Mouse (Mus musculus) neural tube, postnatal 0 days (tissue): ENCODE measurements around the gene Nuak2. TPM values are rescaled to one million over a fixed set of nuclear protein-coding genes. Genes with fewer than 3 reads are reported as not detected.

Source experiments
- polyA plus RNA-seq: library from polyadenylated mRNA; unstranded; fragments of >200 nt; fragmentation: Nextera tagmentation; extraction: Ambion mirVana; gene quantifications from 2 replicates; pipeline ENCODE4 v1.2.1, GENCODE M21; 2015

Gene Nuak2
- polyA plus RNA-seq: 4.5 and 4.7 TPM in 2 replicates

DNA sequence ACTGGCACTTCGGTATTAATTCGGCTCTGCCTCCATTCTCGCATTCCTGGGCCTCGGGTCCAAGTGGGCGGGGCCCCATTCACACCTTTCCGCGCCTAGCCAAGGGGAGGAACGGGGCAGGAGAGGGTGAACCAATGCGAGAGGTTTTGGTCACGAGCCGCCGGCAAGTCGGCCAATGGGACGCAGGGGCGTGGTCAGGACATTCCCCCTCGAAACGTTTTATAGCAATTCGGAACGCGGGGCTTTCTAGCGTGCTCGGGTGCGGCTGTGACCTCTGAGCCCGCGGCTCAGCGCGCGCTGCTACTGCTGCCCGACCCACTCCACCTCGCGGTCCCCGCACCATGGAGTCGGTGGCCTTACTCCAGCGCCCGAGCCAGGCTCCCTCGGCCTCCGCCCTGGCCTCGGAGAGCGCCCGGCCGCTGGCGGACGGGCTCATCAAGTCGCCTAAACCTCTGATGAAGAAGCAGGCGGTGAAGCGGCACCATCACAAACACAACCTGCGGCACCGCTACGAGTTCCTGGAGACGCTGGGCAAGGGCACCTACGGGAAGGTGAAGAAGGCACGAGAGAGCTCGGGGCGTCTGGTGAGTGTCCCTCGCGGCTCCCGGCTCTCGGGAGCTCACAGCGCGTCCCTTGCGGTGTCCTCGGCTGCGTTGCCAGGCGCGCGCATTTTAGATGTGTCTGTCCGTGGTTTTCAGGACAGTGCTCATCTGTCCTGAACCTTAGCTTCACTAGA, at the start of gene Nuak2:
Gene Nuak2, plus strand, starts transcription at position 238 of the 736 bp plus-strand sequence.

DNA sequence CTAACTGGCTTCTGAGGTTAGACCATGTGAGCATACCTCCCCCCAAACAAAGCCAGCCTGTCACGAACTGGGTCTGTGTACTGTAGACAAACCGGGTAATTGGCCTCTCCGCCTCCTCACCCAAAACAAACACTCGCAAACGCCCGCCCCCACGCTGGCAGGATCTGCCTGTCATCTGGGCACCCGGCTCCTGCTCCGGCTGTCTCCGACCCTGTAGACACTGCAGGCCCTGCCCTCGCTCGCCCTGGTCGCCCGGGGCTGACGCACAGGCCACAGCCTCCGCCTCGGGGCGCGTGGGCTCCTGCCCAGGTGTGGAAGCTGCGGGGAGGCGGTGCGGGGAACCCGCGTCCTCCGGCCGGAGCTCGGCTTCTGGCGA, 17.5 kb upstream of the Nuak2 start, which contains the start of gene Klhdc8a:
Gene Klhdc8a, plus strand, starts transcription at position 202 of the 376 bp plus-strand sequence.

Other genes with a start within 250 kb of the Nuak2 start
- 11.2 and 12.0 TPM in 2 replicates for gene Mfsd4a, start 248.1 kb upstream of the Nuak2 start, polyA plus RNA-seq
- 0.98 and 2.4 TPM in 2 replicates for gene Cdk18, start 176.4 kb upstream of the Nuak2 start, polyA plus RNA-seq
- gene Lemd1, start 124.7 kb upstream of the Nuak2 start, polyA plus RNA-seq: 10.9 and 12.7 TPM in 2 replicates
- 0.53 and 0.79 TPM in 2 replicates for gene AC124108.1, start 124.7 kb upstream of the Nuak2 start, polyA plus RNA-seq
- gene Gm10188, start 86.4 kb upstream of the Nuak2 start, polyA plus RNA-seq: 0.45 and 0.57 TPM in 2 replicates
- gene Klhdc8a, start 17.5 kb upstream of the Nuak2 start, polyA plus RNA-seq: 11.6 and 11.7 TPM in 2 replicates
- 33.5 and 35.3 TPM in 2 replicates for gene Tmcc2, start 75.2 kb downstream of the Nuak2 start, polyA plus RNA-seq
- gene Dstyk, start 101.4 kb downstream of the Nuak2 start, polyA plus RNA-seq: 6.4 and 6.8 TPM in 2 replicates
- 23.6 and 24.6 TPM in 2 replicates for gene Rbbp5, start 161.2 kb downstream of the Nuak2 start, polyA plus RNA-seq
- 0.68 and 0.89 TPM in 2 replicates for gene Tmem81, start 190.1 kb downstream of the Nuak2 start, polyA plus RNA-seq
- 10.8 and 14.2 TPM in 2 replicates for gene Cntn2, start 227.1 kb downstream of the Nuak2 start, polyA plus RNA-seq